Mouse (Mus musculus) bone marrow macrophage, adult 2 months (primary cell): ENCODE results near the gene Fndc9.

ENCODE experiments used
- CTCF ChIP-seq: IDR thresholded peaks from 2 replicates; pipeline ENCODE4 v1.5.1; 2012; ENCODE audit warnings: low read depth, mild to moderate bottlenecking, low read length, moderate library complexity
- POLR2A ChIP-seq: IDR thresholded peaks from 2 replicates; pipeline ENCODE4 v1.6.1; 2012; ENCODE audit warnings: mild to moderate bottlenecking, low read depth, low read length, borderline replicate concordance

DNA sequence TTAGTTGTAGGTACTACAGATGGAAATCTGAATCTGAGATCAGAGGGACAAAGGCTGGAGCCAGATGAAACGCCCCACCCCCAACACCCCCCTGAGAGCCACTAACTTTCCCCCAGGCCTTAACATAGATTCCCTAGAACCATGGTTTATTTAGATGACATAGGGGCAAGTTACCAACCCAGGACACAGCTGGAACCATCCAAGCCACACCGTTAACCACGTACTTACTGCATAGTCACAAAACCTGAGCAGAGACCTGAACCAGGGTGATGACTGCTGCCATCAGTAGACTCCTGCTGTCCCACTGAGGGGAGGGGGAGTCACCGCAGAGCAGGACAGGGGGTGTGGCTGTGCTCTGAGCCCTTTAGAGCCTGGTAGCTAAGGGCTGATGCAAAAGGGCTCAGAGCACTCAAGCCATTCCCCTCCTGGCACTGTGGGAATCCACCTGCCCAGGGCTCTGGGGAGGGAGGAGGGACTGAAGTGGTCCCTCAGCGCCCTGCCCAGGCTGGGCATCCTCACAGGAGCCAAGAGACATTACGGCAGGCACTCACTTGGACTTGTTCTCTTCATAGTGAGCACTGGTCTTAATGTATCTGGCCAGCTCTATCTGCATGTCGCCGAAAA, 36.8 kb downstream of the Fndc9 start:
- no peak for TF ChIP-seq CTCF
- no peak for TF ChIP-seq POLR2A
